Mouse (Mus musculus): ENCODE measurements around the gene Erc2. TPM values are rescaled to one million over a fixed set of nuclear protein-coding genes. Genes with fewer than 3 reads are reported as not detected.
A peak's percentile ranks its signal among the peaks of the same experiment; 100 is the strongest.

Gene Erc2
- total and polyA plus RNA-seq, 2 experiments: 6.1 to 7.0 TPM

DNA sequence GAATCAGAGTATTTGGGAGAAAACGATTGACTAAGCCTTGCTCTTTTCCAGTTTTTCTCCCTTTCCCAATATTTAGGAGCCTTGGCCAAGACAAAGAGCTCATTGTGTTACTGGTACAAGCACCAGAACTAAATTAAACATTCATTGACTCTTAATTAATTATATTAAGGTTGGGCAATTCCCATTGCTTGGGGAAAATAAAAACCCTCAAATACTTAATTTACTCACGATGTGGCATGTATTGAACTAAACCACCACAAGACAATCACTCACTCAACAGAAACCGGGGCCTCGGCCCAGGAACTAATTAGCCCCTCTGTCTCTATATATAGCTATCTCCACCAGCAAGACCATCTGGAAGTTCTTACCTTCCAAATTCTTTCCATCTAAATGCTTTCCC lies 740.1 kb downstream of the Erc2 start:
- H3K4me1 ChIP-seq (ENCODE audit: control insufficient read depth, insufficient read depth, low read length): no peaks in the 10 kb centered on the region
- TF ChIP-seq CTCF (IDR thresholded peaks at IDR 0.05; ENCODE audit: low read depth, low read length): no peak
- no peak for TF ChIP-seq POLR2A (IDR thresholded peaks at IDR 0.05; ENCODE audit: extremely low read depth, insufficient read depth, low read length)
- H3K4me3 ChIP-seq (ENCODE audit: insufficient read depth, low read depth, low read length): no peak overlapping the region
- H3K79me2 ChIP-seq (ENCODE audit: control insufficient read depth, insufficient read depth, low read length): no peaks in the 10 kb centered on the region
- WGBS: 83% methylated on average over 4 of the region's 4 CpGs
- no peaks in the 10 kb centered on the region for H3K27me3 ChIP-seq (ENCODE audit: control insufficient read depth, insufficient read depth, low read length)
- no peak for DNase-seq (ENCODE audit: extremely low read depth, low read depth, low spot score)
- H3K9ac ChIP-seq (ENCODE audit: low read depth, low read length): no peak overlapping the region
- no peak overlapping the region for H3K27ac ChIP-seq (replicated peaks; ENCODE audit: insufficient read depth, low read depth, low read length)
- no peaks in the 10 kb centered on the region for H3K36me3 ChIP-seq (ENCODE audit: control insufficient read depth, insufficient read depth, low read length)

DNA sequence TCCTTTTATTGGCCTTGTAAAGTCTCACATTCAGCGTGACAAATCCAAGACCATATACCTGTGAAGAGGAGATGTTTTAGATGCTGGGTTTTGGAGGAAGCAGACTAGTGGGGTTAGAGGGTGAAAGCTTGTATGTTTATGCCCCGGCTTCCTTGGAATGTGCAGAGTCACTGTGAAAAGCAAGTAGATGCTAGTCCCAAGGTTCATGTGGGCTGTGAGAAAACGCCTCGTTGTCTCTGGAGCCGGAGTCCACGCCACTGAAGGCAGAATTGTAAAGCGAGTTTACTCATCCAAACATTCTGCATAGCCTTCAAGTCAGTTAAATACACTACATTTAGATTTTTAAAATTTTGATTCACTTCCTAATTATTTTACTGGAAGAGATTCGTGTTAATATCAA lies 748.5 kb downstream of the Erc2 start:
- WGBS: 76% methylated on average over 8 of the region's 8 CpGs
- no peaks in the 10 kb centered on the region for H3K4me1 ChIP-seq (ENCODE audit: control insufficient read depth, insufficient read depth, low read length)
- TF ChIP-seq CTCF (IDR thresholded peaks at IDR 0.05; ENCODE audit: low read depth, low read length): no peak
- TF ChIP-seq POLR2A (IDR thresholded peaks at IDR 0.05; ENCODE audit: extremely low read depth, insufficient read depth, low read length): no peak
- no peaks in the 10 kb centered on the region for H3K79me2 ChIP-seq (ENCODE audit: control insufficient read depth, insufficient read depth, low read length)
- H3K9ac ChIP-seq (ENCODE audit: low read depth, low read length): no peak overlapping the region
- no peaks in the 10 kb centered on the region for H3K36me3 ChIP-seq (ENCODE audit: control insufficient read depth, insufficient read depth, low read length)
- peak; percentile 7 for DNase-seq (ENCODE audit: extremely low read depth, low read depth, low spot score)
- H3K27ac ChIP-seq (replicated peaks; ENCODE audit: insufficient read depth, low read depth, low read length): no peak overlapping the region
- no peak overlapping the region for H3K4me3 ChIP-seq (ENCODE audit: insufficient read depth, low read depth, low read length)
- no peaks in the 10 kb centered on the region for H3K27me3 ChIP-seq (ENCODE audit: control insufficient read depth, insufficient read depth, low read length)

DNA sequence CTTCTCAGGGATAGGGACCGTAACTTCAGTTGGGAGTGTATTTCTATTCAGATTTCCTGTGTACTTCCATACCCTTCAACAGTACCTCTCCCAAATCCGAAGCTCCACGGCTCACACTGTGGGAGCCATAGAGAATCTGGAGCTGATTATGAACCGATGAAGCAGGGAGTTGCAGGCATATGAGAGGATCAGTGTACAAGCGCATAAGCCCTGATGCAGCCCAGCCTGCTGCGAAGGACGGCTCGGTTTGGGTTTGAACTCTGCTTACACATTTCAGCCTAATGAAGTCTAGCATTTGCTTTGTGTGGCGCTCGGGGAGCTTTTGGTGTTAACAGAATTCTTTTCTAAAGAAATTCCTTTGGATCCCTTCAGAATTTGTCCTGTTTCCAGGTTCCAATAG lies 749.4 kb downstream of the Erc2 start:
- DNase-seq (ENCODE audit: extremely low read depth, low read depth, low spot score): no peak
- 94% methylated on average over 10 of the region's 10 CpGs for WGBS
- no peaks in the 10 kb centered on the region for H3K27me3 ChIP-seq (ENCODE audit: control insufficient read depth, insufficient read depth, low read length)
- H3K27ac ChIP-seq (replicated peaks; ENCODE audit: insufficient read depth, low read depth, low read length): no peak overlapping the region
- no peak overlapping the region for H3K9ac ChIP-seq (ENCODE audit: low read depth, low read length)
- no peaks in the 10 kb centered on the region for H3K79me2 ChIP-seq (ENCODE audit: control insufficient read depth, insufficient read depth, low read length)
- TF ChIP-seq CTCF (IDR thresholded peaks at IDR 0.05; ENCODE audit: low read depth, low read length) (no peak), POLR2A (IDR thresholded peaks at IDR 0.05; ENCODE audit: extremely low read depth, insufficient read depth, low read length) (no peak)
- H3K4me1 ChIP-seq (ENCODE audit: control insufficient read depth, insufficient read depth, low read length): no peaks in the 10 kb centered on the region
- no peak overlapping the region for H3K4me3 ChIP-seq (ENCODE audit: insufficient read depth, low read depth, low read length)
- H3K36me3 ChIP-seq (ENCODE audit: control insufficient read depth, insufficient read depth, low read length): no peaks in the 10 kb centered on the region

DNA sequence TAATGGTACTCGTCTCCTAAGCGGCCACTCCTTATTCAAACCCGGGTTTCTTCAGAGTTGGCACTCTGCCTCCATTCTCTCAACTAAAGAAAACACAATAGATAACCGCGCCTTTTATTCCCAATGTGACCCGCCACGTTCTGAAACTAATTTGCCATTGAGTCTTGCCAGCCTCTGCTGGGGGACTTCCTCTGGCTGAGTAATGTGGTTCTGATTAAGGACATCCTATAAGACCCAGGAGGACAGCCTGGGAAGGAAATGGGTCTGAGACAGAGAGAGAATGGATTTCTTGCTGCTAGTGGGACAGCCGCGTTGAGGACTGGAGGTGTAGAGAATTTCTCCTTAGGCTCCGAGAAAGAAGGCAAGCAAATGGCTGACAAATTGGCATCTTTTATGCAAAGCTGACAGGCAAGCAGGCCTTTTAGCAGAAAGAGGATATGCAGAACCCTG lies 753.4 kb downstream of the Erc2 start:
- H3K36me3 ChIP-seq (ENCODE audit: control insufficient read depth, insufficient read depth, low read length): no peaks in the 10 kb centered on the region
- H3K79me2 ChIP-seq (ENCODE audit: control insufficient read depth, insufficient read depth, low read length): no peaks in the 10 kb centered on the region
- 68% methylated on average over 10 of the region's 10 CpGs for WGBS
- H3K27ac ChIP-seq (replicated peaks; ENCODE audit: insufficient read depth, low read depth, low read length): no peak overlapping the region
- TF ChIP-seq CTCF (IDR thresholded peaks at IDR 0.05; ENCODE audit: low read depth, low read length) (no peak), POLR2A (IDR thresholded peaks at IDR 0.05; ENCODE audit: extremely low read depth, insufficient read depth, low read length) (no peak)
- no peak overlapping the region for H3K9ac ChIP-seq (ENCODE audit: low read depth, low read length)
- no peak overlapping the region for H3K4me3 ChIP-seq (ENCODE audit: insufficient read depth, low read depth, low read length)
- no peak for DNase-seq (ENCODE audit: extremely low read depth, low read depth, low spot score)
- H3K4me1 ChIP-seq (ENCODE audit: control insufficient read depth, insufficient read depth, low read length): no peaks in the 10 kb centered on the region
- H3K27me3 ChIP-seq (ENCODE audit: control insufficient read depth, insufficient read depth, low read length): no peaks in the 10 kb centered on the region

DNA sequence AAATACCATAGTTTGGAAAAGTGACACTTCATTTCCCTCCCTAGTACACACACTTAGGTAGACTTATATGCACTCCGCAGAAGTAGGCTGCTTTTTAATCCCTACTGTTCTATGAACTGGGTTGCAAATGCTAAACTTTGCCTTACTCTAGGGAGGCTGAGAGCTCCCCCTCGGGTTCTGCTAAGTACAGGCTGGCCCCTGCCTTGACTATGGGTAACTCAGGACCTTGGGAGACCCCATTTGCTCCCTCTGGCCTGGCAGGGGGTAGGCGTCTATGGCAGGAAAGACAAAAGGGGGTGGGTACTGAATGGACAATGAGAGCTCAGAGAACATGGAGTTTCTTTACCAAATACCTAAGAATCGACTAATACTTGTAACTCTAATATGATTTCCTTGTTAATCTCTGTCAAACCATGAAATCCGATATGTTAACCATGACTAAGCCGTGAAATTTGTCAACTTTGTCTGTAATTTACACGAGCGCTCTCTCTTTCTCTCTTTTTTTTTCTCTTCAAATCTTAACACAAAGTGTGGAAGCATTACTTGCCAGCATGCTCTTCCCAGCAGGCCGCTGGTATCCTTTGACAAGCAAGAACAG lies 754.1 kb downstream of the Erc2 start:
- Histone ChIP-seq H3K27me3 (ENCODE audit: control insufficient read depth, insufficient read depth, low read length) (no peaks in the 10 kb centered on the region), H3K4me3 (ENCODE audit: insufficient read depth, low read depth, low read length) (no peak overlapping the region), H3K4me1 (ENCODE audit: control insufficient read depth, insufficient read depth, low read length) (no peaks in the 10 kb centered on the region), H3K27ac (replicated peaks; ENCODE audit: insufficient read depth, low read depth, low read length) (no peak overlapping the region), H3K79me2 (ENCODE audit: control insufficient read depth, insufficient read depth, low read length) (no peaks in the 10 kb centered on the region), H3K9ac (ENCODE audit: low read depth, low read length) (no peak overlapping the region), H3K36me3 (ENCODE audit: control insufficient read depth, insufficient read depth, low read length) (no peaks in the 10 kb centered on the region)
- no peak for DNase-seq (ENCODE audit: extremely low read depth, low read depth, low spot score)
- TF ChIP-seq POLR2A (IDR thresholded peaks at IDR 0.05; ENCODE audit: extremely low read depth, insufficient read depth, low read length): no peak
- no peak for TF ChIP-seq CTCF (IDR thresholded peaks at IDR 0.05; ENCODE audit: low read depth, low read length)
- WGBS: 84% methylated on average over 9 of the region's 9 CpGs

DNA sequence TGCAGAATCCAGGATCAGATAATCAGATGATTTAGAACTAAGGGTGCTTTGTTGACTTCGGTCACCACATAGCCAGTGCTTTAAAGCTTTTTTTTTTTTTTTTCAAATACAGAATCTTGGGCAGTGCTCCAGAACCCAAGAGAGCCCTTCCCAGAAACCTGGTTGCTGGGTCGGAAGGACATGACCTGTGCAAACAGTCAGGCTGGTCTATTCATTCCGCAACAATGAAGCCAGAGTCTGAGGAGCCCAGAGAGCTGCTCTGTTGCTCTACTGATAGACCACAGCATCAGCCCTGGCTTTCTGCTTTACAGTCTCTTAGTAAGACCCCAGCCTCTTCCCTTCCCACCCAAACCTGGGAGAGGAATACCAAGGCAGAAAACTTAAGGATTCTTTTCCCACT lies 755.3 kb downstream of the Erc2 start:
- no peak overlapping the region for H3K4me3 ChIP-seq (ENCODE audit: insufficient read depth, low read depth, low read length)
- DNase-seq (ENCODE audit: extremely low read depth, low read depth, low spot score): no peak
- TF ChIP-seq POLR2A (IDR thresholded peaks at IDR 0.05; ENCODE audit: extremely low read depth, insufficient read depth, low read length) (no peak), CTCF (IDR thresholded peaks at IDR 0.05; ENCODE audit: low read depth, low read length) (no peak)
- no peak overlapping the region for H3K9ac ChIP-seq (ENCODE audit: low read depth, low read length)
- no peaks in the 10 kb centered on the region for H3K27me3 ChIP-seq (ENCODE audit: control insufficient read depth, insufficient read depth, low read length)
- no peaks in the 10 kb centered on the region for H3K36me3 ChIP-seq (ENCODE audit: control insufficient read depth, insufficient read depth, low read length)
- H3K79me2 ChIP-seq (ENCODE audit: control insufficient read depth, insufficient read depth, low read length): no peaks in the 10 kb centered on the region
- H3K4me1 ChIP-seq (ENCODE audit: control insufficient read depth, insufficient read depth, low read length): no peaks in the 10 kb centered on the region
- WGBS: 69% methylated on average over 3 of the region's 3 CpGs
- no peak overlapping the region for H3K27ac ChIP-seq (replicated peaks; ENCODE audit: insufficient read depth, low read depth, low read length)
